Mouse (Mus musculus): ENCODE data around the gene Dhps. TPM values are rescaled to one million over a fixed set of nuclear protein-coding genes. Genes with fewer than 3 reads are reported as not detected.

Dhps gene
- total and polyA plus RNA-seq, 2 experiments from 2014 or later = 77.1 to 129 TPM

DNA sequence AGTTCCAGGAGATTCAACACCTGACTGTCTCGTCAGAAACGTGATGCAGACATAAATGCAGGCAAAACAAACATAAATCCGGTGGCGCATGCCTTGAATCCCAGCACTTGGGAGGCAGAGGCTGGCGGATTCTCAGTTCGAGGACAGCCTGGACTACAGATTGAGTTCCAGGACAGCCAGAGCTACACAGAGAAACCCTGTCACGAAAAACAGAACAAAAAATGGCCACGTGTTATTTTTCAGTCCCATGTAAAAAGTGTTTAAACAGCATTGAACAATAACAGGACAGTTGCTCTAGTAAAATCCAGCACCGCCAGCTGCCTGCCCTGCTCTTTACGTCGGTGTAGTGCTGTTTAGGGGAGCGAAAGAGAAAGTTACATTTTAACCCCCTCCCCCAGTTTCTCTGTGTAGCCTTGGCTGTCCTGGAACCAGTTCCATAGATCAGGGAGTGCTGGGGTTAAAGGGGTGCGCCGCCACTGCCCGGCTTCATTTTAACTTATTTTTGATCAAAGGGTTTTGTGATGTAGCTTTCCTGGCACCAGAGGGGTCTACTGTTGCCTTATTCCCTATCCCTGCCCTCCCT lies 35.7 kb upstream of the Dhps start:
- DNase-seq (ENCODE audit: low spot score) (peak; percentile 9), ATAC-seq (ENCODE audit: low FRiP score) (peak; percentile 6; the same call in 1 of the 2 replicates)
- Histone ChIP-seq H3K4me2 (ENCODE audit: low read depth, low read length, poor library complexity, severe bottlenecking) (peak overlapping the region; percentile 80), H3K9ac (replicated peaks; ENCODE audit: low read length, poor library complexity, severe bottlenecking) (peak overlapping the region; percentile 95), H3K4me1 (ENCODE audit: insufficient read depth, low read length) (peaks cover 5% of the 10 kb centered on the region; the same call in 1 of the 2 replicates), H3K36me3 (ENCODE audit: insufficient read depth, low read length) (peaks cover 16% of the 10 kb centered on the region), H3K27me3 (ENCODE audit: insufficient read depth, low read length) (no peaks in the 10 kb centered on the region), H3K27ac (ENCODE audit: low read depth, low read length) (peak overlapping the region; percentile 96), H3K4me3 (ENCODE audit: low read depth, low read length) (peak overlapping the region; percentile 88), H3K9me3 (ENCODE audit: low read length) (no peaks in the 10 kb centered on the region)
- TF ChIP-seq CTCF (IDR thresholded peaks at IDR 0.05) = no peak
- 1% methylated on average over 15 of the region's 15 CpGs for WGBS

GRCm38 (mm10) chr8:85036381-85036717 lies 35.2 kb upstream of the Dhps start:
- peak overlapping the region; percentile 80 for H3K4me2 ChIP-seq (ENCODE audit: low read depth, low read length, poor library complexity, severe bottlenecking)
- H3K4me1 ChIP-seq (ENCODE audit: insufficient read depth, low read length) = peaks cover 5% of the 10 kb centered on the region; the same call in 1 of the 2 replicates
- H3K36me3 ChIP-seq (ENCODE audit: insufficient read depth, low read length) = peaks cover 17% of the 10 kb centered on the region
- H3K27ac ChIP-seq (ENCODE audit: low read depth, low read length) = peak overlapping the region; percentile 96
- TF ChIP-seq CTCF (IDR thresholded peaks at IDR 0.05) = no peak
- 0% methylated on average over 9 of the region's 9 CpGs for WGBS
- peak overlapping the region; percentile 95 for H3K9ac ChIP-seq (replicated peaks; ENCODE audit: low read length, poor library complexity, severe bottlenecking)
- ATAC-seq (ENCODE audit: low FRiP score) = peak; percentile 41; the same call in 1 of the 2 replicates
- no peaks in the 10 kb centered on the region for H3K27me3 ChIP-seq (ENCODE audit: insufficient read depth, low read length)
- DNase-seq (ENCODE audit: low spot score) = no peak
- H3K9me3 ChIP-seq (ENCODE audit: low read length) = no peaks in the 10 kb centered on the region
- peak overlapping the region; percentile 88 for H3K4me3 ChIP-seq (ENCODE audit: low read depth, low read length)

- Histone ChIP-seq H3K9me3 (ENCODE audit: low read length) (no peaks in the 10 kb centered on the region), H3K36me3 (ENCODE audit: insufficient read depth, low read length) (peaks cover 13% of the 10 kb centered on the region), H3K27ac (ENCODE audit: low read depth, low read length) (peak within 1 kb of the TSS; percentile 96), H3K27me3 (ENCODE audit: insufficient read depth, low read length) (no peaks in the 10 kb centered on the region), H3K4me1 (ENCODE audit: insufficient read depth, low read length) (peaks cover 5% of the 10 kb centered on the region; the same call in 1 of the 2 replicates), H3K4me3 (ENCODE audit: low read depth, low read length) (peak within 1 kb of the TSS; percentile 88), H3K9ac (replicated peaks; ENCODE audit: low read length, poor library complexity, severe bottlenecking) (peak within 1 kb of the TSS; percentile 95), H3K4me2 (ENCODE audit: low read depth, low read length, poor library complexity, severe bottlenecking) (peak within 1 kb of the TSS; percentile 98)
- peak; percentile 93 for ATAC-seq (ENCODE audit: low FRiP score)
- WGBS = under 1% methylated on average over 59 of the region's 59 CpGs
- TF ChIP-seq CTCF (IDR thresholded peaks at IDR 0.05) = no peak
- peak; percentile 99 for DNase-seq (ENCODE audit: low spot score)
Observed at GRCm38 (mm10) chr8:85036718-85037365, 34.7 kb upstream of the Dhps start, which contains the start of gene Tnpo2. Gene Tnpo2 (plus strand): TSS chr8:85036915.

DNA sequence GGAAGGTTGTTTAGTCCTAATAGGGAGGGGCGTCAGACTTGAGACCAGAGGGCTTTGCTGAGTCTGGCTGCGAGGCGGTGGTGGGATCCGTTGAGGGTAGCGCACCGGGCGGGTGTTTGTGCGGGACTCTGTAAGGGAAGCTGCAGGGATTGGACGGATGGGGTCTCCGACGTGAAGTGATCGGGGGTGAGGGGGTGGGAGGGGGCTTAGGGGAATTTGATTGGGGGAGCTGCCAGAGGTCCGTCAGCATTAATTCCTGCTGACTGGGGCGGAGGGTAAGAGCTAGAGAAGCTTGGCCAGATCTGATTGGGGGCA lies 34.2 kb upstream of the Dhps start:
- WGBS = 0% methylated on average over 13 of the region's 14 CpGs
- Histone ChIP-seq H3K9me3 (ENCODE audit: low read length) (no peaks in the 10 kb centered on the region), H3K36me3 (ENCODE audit: insufficient read depth, low read length) (peaks cover 12% of the 10 kb centered on the region), H3K4me2 (ENCODE audit: low read depth, low read length, poor library complexity, severe bottlenecking) (peak overlapping the region; percentile 98), H3K4me3 (ENCODE audit: low read depth, low read length) (peak overlapping the region; percentile 88), H3K27me3 (ENCODE audit: insufficient read depth, low read length) (no peaks in the 10 kb centered on the region), H3K9ac (replicated peaks; ENCODE audit: low read length, poor library complexity, severe bottlenecking) (peak overlapping the region; percentile 95), H3K27ac (ENCODE audit: low read depth, low read length) (peak overlapping the region; percentile 96), H3K4me1 (ENCODE audit: insufficient read depth, low read length) (peaks cover 5% of the 10 kb centered on the region; the same call in 1 of the 2 replicates)
- no peak for TF ChIP-seq CTCF (IDR thresholded peaks at IDR 0.05)
- ATAC-seq (ENCODE audit: low FRiP score) (peak; percentile 73), DNase-seq (ENCODE audit: low spot score) (peak; percentile 62)

DNA sequence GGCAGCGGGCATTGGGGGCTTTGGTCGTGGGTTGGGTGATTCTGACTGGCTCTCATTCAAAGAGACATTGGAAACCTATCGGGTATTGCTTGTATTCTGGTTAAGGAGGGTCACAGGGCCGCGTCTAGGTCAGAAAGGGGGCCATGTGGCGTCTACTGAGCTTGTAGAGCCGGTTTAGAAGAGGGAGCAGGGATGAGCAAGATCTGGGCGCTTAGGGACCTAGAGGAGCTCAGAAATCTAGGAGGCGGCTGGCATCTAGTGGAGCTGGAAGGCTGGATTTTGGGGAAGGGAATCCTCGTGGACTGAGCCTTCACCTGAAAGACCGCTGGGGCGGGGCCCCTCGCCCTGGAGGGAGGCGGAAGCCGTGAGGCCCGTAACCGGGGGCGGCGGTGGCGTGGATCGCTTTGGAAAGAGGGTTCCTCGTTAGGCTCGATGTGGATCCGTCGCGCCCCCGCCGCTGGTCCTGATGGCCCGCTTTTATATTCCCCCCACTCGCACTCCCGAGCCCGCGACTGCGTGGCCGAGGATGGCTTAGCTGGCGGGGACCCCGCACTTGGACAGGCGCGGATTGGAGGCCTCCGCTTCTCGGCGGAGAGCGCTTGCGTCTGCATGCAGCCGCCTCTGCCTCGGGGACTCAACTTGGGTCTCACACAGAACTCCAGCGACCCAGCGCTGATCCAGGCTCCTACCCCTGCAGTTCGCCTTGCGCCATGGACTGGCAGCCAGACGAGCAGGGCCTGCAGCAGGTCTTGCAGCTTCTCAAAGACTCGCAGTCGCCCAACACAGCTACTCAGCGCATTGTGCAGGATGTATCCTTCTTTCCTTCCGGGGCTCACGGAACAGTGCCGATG lies 33.7 kb upstream of the Dhps start:
- Histone ChIP-seq H3K4me2 (ENCODE audit: low read depth, low read length, poor library complexity, severe bottlenecking) (peak overlapping the region; percentile 98), H3K9me3 (ENCODE audit: low read length) (no peaks in the 10 kb centered on the region), H3K36me3 (ENCODE audit: insufficient read depth, low read length) (peaks cover 14% of the 10 kb centered on the region), H3K4me1 (ENCODE audit: insufficient read depth, low read length) (peaks cover 5% of the 10 kb centered on the region; the same call in 1 of the 2 replicates), H3K27me3 (ENCODE audit: insufficient read depth, low read length) (no peaks in the 10 kb centered on the region), H3K4me3 (ENCODE audit: low read depth, low read length) (peak overlapping the region; percentile 88), H3K27ac (ENCODE audit: low read depth, low read length) (peak overlapping the region; percentile 96), H3K9ac (replicated peaks; ENCODE audit: low read length, poor library complexity, severe bottlenecking) (peak overlapping the region; percentile 95)
- no peak for TF ChIP-seq CTCF (IDR thresholded peaks at IDR 0.05)
- no peak for ATAC-seq (ENCODE audit: low FRiP score)
- peak; percentile 50 for DNase-seq (ENCODE audit: low spot score)
- under 1% methylated on average over 48 of the region's 57 CpGs for WGBS
